Mouse (Mus musculus): ENCODE data around the gene Atoh1. TPM values are rescaled to one million over a fixed set of nuclear protein-coding genes. Genes with fewer than 3 reads are reported as not detected.

Atoh1 gene
- polyA plus RNA-seq (2015; fragmentation: Nextera tagmentation; extraction: Ambion mirVana) = not detected in 2 replicates

DNA sequence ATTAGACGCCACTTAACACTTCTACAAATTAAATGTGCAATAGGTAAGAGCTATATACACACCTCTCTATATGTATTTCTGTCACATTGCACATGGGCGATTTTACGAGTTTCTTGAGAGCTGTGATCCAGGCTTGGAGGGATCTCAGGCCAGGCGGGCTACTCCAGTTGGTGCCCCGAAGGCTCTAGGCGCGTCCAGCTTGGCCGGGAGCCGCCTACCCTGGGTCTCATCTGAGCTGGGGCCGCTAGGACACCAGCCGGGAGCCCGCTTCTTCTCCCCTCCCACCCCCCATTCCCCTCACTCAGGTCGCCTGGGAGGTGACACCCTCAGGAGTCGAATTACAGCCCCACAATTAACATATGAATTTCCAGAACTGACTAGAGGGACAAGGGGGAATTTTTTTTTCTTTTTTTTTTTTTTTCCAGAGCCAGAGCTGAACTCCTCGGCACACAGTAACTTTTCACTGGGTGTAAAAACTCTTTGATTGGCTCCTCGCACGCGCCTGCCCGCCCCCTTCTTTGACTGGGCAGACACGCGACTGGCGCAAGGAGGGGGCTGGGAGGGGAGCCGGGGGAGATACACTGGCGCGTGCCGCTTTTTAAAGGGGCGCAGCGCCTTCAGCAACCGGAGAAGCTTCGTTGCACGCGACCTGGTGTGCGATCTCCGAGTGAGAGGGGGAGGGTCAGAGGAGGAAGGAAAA lies at the start of gene Atoh1:
TSS of gene Atoh1 (plus strand) at position 627 of the 700 bp plus-strand sequence.
- DNase-seq (ENCODE audit: low spot score) = no peak

DNA sequence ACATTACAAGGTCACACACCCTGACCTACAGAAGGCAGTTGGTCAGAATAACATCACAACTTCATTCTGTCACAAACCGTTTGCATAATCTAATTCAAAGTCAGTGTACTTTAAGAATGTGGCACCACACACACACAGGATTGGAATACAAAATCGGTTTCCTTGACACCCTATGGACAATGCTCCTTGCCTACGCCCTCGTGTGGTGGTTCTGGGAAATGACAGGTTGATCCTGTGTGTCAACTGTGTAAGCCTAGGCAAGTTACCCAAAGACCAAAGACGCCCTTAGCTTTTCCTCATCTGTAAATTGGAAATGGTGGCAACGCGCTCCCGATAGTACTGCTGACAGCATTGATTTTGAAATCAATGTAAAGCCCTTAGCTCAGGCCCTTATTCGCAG lies 45.0 kb upstream of the Atoh1 start:
- DNase-seq (ENCODE audit: low spot score) = no peak

DNA sequence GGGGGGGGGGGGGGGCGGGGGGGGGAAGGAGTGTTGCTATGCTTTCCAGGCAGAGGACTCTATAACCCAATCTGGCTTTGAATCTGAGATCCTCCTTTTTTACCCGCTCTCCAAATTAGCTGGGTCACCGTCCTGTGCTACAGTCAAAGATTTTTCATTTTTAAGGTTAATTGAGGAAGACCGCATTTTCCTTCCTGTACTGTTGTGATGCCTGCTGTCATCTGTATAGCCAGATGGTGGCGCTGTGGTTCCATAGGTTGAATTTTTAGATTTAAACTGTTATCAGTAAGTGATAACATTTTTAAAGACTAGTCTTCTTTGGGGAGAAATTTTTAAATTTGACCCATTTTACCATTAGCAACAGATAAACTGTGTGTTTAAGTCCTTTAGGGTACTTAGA lies 44.0 kb upstream of the Atoh1 start:
- DNase-seq (ENCODE audit: low spot score) = no peak

DNA sequence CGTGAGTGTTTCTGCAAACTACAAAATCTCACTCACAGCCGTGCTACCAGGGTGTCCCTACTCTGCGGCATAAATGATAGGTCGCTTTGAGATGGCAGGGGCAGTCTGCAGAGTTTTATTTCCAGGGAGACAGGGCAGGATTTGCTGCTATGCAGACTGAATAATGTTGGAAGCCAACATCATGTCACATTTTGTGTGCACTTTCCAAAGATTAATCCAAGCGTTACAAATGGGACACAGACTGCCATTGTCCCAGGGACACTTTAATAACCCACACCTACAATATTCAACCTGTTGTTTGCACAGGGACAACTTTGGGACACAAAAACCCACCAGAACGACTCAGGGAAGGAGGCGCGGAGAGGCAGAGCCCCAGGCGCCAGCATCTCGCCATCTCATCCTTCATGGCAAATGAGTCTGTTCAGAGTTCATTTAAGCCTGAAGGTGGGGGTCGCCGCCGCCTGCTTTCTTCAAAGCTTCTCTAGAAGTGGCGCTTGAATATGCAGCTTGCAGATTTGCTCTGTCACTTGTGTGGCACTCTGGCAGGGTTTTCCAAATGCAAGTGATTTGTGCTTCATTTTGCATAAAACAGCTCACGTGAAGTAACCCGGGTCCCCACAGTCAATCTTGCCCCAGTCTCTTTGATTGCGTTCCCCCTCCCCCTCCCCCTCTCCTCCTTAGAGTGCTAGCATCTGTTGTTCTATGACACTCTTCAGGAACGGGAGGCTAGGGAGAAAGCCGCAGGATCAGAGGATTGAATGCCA lies 40.6 kb upstream of the Atoh1 start:
- no peak for DNase-seq (ENCODE audit: low spot score)

DNA sequence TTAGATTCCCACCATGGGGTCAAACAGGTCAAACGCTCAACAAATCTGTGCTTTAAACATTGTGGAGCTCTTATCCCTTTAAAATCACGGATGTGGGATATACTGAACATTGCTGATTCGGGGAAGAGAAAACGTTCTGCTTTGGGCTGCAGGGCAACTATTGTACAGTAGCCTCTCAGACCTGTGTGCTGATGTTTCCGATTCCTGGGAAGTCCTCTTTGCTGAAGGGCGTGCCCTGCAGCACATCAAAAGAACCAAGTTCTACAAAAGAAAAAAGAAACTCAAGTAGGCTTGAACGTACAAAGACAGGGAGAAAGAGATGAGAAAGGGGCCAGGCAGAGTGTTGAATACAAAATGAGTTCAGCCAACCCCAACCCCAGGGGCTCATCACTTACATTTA lies 34.2 kb upstream of the Atoh1 start:
- DNase-seq (ENCODE audit: low spot score) = no peak

DNA sequence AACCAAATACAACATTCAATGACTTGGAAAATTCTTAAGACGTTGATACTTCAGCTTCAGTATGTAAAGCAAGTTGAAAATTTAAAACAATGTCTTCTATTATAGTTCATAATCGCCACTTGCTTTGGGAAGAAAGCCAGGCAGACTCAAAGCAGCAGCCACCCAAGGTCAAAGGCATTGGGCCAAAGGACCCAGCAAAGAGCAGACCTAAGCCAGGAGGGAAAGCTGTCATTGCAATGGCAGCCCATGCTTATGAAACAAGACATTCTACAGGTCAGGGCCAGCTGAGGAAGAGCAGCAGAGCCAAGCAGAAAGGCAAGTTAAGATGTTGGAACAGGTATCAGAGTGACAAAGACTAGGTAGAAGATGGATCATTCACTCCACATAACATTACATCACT lies 25.3 kb upstream of the Atoh1 start:
- DNase-seq (ENCODE audit: low spot score) = no peak

DNA sequence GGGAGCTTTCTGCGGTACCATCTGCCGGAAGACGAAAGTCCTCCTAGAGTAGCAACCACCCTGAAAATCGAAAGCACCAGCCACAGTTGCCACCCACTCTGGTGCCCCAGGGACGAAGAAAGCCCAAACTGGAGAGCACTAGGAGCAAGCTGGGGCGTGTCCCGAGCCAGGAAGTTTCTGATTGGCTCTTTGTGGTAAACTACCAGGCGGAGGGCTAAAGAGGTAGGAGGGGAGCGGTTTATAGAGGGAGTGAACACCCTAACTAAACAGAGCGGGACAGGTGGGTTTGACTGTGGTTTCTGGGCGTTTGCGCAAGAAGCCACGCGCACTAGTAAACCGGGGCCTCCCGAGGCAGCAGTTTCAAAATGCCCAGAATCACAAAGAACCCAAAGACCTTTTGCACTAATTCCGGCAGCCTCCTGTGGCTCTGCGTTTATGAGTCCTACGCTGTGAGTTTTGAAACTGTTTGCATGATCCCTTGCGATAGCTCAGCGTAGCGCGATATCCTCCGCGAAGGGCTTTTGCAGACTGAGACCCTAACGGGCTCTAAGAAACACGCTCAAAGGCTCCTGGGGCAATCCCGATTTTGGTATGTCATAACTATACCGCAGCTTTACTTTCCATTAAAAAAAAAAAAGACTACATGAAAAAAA lies 1.0 kb upstream of the Atoh1 start:
- DNase-seq (ENCODE audit: low spot score) = no peak

DNA sequence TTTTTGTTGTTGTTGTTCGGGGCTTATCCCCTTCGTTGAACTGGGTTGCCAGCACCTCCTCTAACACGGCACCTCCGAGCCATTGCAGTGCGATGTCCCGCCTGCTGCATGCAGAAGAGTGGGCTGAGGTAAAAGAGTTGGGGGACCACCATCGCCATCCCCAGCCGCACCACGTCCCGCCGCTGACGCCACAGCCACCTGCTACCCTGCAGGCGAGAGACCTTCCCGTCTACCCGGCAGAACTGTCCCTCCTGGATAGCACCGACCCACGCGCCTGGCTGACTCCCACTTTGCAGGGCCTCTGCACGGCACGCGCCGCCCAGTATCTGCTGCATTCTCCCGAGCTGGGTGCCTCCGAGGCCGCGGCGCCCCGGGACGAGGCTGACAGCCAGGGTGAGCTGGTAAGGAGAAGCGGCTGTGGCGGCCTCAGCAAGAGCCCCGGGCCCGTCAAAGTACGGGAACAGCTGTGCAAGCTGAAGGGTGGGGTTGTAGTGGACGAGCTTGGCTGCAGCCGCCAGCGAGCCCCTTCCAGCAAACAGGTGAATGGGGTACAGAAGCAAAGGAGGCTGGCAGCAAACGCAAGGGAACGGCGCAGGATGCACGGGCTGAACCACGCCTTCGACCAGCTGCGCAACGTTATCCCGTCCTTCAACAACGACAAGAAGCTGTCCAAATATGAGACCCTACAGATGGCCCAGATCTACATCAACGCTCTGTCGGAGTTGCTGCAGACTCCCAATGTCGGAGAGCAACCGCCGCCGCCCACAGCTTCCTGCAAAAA lies 496 bp downstream of the Atoh1 start:
- DNase-seq (ENCODE audit: low spot score) = no peak

DNA sequence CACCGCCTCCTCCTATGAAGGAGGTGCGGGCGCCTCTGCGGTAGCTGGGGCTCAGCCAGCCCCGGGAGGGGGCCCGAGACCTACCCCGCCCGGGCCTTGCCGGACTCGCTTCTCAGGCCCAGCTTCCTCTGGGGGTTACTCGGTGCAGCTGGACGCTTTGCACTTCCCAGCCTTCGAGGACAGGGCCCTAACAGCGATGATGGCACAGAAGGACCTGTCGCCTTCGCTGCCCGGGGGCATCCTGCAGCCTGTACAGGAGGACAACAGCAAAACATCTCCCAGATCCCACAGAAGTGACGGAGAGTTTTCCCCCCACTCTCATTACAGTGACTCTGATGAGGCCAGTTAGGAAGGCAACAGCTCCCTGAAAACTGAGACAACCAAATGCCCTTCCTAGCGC lies 1.1 kb downstream of the Atoh1 start:
- no peak for DNase-seq (ENCODE audit: low spot score)

DNA sequence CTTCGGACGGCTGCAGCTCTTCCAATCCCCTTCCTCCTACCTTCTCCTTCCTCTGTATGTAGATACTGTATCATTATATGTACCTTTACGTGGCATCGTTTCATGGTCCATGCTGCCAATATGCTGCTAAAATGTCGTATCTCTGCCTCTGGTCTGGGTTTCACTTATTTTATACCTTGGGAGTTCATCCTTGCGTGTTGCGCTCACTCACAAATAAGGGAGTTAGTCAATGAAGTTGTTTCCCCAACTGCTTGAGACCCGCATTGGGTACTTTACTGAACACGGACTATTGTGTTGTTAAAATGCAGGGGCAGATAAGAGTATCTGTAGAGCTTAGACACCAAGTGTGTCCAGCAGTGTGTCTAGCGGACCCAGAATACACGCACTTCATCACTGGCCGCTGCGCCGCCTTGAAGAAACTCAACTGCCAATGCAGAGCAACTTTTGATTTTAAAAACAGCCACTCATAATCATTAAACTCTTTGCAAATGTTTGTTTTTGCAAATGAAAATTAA lies 1.6 kb downstream of the Atoh1 start:
- no peak for DNase-seq (ENCODE audit: low spot score)

DNA sequence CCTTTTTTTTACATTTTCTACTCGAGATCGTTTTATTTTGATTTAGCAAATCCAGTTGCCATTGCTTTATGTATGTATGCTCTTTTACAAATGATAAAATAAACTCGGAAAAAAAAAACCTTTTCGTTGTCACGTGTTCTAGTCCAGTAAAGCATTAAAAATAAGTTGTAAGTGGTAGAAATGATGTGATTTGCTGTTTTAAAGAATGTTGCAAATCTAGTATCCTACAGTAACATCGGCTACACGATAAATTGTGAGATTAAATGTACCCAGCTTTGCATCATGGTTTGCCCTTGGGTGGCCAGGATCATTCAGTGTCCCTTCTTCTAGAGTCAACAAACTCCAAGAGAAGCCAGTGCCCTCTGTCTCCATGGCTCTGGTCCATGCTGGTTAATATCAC lies 2.2 kb downstream of the Atoh1 start:
- no peak for DNase-seq (ENCODE audit: low spot score)

DNA sequence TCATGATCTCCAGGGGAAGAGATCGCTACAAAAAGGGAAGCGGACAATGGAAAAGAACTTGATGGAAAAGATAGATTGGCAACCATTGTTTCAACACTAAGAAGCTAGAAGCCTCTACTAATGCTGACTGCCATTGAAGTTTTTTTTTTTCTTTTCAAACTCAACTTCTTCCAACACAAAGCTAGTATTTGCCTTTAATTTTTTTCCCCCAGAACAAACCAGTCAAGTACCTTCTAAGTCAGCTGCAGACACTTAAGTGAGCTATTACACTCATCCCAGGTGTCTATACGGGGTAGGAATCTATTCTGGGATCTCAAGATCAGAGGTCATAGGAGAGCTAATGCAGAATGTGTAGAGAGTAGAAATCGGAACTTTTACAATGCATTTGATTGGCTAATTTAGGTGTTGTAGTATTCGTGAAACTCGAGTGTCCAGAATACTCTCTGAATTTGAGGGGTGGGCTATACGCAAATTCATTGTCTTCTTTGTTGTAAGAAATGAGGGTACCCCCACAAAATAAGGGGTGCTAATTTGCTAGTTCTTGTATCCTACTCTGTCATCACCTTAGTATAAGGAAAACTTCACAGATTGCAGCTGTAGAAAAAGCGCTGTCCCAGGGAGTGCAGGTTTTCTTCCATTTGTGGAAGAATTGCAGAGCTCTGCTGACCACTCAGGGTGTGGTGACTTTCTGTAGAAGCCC lies 2.8 kb downstream of the Atoh1 start:
- DNase-seq (ENCODE audit: low spot score) = no peak

DNA sequence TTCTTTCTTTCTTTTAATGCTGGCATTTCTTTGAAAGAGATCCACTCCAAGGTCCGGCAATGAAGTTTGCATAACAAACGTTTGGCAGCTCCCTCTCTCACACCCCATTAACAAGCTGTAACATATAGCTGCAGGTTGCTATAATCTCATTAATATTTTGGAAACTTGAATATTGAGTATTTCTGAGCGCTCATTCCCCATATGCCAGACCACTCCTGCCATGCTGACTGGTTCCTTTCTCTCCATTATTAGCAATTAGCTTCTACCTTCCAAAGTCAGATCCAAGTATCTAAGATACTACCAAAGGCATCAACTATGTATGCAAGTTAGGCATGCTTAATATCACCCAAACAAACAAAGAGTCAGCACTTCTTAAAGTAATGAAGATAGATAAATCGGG lies 4.4 kb downstream of the Atoh1 start:
- no peak for DNase-seq (ENCODE audit: low spot score)

DNA sequence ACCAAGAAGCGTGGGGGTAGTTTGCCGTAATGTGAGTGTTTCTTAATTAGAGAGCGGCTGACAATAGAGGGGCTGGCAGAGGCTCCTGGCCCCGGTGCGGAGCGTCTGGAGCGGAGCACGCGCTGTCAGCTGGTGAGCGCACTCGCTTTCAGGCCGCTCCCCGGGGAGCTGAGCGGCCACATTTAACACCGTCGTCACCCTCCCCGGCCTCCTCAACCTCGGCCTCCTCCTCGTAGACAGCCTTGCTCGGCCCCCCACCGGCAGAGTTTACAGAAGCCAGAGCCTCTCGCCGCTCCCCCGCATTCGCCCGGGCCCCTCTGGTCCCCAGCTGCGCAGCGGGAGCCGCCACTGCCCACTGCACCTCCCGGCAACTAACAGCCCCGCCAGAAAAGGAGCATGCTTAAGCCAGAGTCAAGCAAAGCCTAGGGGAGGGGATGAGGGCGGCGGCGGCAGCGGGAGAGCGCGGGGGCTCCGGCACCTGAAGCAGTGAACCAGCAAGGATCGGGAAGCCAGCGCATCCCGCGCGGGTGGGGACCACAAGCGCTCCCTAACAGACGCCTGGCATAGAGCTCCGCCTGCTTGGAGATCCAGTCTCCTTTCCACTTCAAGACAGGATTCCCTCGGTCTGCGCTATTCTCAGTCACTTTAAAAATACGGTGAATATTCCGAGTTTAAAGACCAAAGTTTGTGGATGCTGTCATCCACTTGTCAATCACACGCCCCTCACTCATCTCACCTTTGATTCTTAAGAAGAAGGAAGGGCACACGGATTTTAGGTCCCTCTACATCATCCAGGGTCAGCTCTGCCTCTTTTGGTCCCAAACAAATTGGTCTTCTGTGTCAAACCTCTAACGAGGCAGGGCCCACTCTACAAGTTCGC lies 5.8 kb downstream of the Atoh1 start:
- no peak for DNase-seq (ENCODE audit: low spot score)

DNA sequence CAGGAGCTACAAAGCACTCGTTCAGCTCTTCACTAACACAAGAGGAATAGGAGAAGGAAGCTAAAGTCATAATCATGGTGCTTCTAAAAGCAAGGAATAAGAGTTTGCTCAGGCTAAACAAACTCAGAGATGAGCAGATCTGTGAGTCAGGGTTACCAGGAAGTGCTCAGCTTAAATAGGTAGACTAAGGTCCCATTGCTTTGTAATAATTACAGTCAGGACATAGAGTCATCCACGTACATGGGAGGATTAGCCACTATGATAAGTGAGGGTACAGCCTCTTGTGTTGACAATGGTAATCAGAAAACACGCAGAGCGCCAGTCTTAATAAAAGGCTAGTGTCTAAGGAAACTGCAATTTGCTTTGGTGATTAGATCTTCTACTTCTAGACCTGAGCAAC lies 7.4 kb downstream of the Atoh1 start:
- no peak for DNase-seq (ENCODE audit: low spot score)

DNA sequence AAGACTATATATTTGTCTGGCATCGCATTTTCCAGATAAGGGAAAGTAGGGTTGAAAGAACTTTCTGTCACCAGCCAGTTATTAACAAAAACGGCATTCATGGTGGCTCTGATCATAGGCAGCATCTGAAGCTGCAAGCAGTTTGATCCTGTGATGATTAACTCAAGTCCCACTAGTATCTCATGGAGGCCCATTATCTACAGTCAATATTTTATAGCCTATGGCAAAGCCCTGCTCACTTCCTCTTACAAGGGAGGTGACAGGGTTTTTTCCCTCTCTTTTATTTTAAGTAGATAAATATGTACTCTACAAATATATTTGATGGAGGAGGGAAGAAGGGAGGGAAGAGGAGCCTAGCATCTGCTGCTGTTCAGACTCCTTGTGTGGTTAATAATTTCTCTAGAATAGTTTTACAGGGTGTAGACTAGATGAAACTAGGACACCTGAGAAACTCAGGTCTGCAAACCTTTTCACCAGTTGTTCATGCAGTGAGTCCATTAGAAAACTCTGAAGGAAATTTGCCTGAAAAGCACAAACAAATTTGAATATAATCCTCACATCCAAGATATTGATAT lies 14.1 kb downstream of the Atoh1 start:
- no peak for DNase-seq (ENCODE audit: low spot score)

DNA sequence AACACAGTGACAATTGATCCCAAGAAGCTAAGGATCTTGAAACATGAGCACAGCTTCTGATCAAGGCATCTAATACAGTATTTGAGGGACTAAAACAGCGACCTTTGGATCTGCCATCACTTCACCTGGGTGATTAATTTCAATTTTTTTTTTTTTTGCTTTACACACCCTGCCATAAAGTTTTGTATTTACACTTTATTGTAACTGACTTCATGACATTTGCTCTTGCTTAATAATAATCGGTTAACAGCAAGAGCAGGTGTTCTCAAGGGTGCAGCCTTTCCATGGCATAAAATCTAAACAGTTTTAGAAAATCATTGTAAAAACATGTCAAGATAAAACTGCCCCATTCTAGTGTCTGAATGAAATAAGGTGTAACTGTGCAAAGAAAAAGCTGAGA lies 25.6 kb downstream of the Atoh1 start:
- DNase-seq (ENCODE audit: low spot score) = no peak

DNA sequence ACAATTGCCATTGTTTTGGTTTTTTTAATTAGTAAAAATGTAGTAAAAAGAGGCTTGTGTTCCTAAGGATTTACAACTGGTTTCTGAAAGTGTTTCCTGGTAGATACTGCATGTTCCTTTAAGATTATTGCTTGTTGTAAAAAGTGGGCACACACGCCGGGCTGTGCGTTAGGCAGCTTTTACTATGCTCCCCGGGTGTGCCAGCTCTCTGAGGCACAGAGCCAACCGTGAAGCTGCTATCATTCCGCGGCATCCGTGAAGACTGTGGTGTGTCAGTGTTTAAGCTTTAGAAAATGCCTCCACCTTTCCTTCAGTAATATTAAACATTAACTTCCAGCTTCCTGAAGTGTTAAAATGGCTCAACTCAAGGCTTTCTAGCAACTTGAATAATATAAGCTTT lies 35.0 kb downstream of the Atoh1 start:
- no peak for DNase-seq (ENCODE audit: low spot score)

DNA sequence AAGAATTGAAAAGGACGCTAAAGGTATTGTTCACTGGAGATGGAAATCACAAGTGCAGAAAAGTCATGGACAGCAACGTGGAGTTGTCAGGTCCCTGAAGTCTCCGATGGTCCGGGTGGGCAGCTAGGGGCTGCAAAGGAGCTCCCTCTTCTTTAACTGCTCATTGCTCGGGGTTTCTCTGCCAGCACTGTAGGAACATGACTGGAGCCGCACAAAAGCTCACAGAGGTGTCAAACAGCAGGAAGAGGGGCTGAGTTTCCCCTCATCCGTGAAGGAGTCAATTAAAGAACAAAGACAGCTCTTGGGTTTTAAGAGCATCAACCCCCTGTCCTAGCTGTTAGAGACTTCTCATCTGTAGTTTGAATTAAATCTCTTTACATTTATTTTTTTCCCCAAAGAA lies 44.5 kb downstream of the Atoh1 start:
- no peak for DNase-seq (ENCODE audit: low spot score)
